8 mouse cellular contexts compared by ENCODE assay signal in the genomic region with DNA sequence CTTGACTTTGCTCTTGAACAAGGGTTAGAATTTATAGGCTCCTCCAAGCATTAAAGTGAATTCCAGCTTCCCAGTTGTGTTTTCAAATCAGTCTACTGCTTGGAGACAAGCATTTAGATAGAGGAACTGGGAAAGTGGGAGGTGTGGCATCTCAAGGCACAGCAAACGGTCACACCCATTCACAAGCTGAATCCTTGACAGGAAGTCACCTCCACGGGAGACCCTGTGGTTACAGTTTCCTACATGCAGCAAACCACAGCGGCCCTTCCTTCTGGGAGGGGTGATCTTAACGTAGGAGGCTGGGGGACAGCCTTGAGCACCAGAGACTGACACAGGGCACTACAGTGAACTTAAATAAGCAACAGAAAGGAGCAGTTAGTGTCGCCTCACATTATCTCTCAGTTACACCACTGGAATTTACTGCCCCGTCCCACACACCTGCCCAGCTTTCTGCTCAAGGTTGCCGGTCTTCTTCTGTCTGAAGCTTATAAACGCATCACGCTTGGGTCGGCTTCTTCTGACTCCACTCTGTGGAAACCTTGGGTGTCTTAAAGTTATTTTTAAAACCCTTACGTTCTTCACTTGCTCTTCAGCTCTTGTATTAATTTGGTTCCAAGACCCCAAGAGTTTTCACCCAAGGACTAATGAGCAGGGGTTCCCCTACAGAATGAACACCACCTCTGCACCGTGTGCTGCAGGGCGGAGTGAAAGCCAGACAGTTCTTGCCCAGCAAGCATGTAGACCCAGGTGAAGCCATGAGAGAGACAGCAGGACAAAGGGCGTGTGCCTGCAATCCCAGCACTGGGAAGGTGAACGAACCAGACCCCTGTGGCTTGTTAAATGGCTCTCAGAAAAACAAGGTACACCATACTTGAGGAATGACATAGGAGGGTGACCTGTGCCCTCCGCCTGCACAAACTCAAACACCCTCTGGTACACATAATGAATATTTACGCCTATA.
DNase-seq lines count a peak whose midpoint lies in the region; ATAC-seq and TF ChIP-seq lines count a peak whose summit lies in the region.

No protein-coding gene starts in this region.

- 54% methylated on average over 17 of the region's 17 CpGs for WGBS in heart, embryonic 16.5 days
- 40% methylated on average over 17 of the region's 17 CpGs for WGBS in intestine, embryonic 16.5 days

- ATAC-seq in heart, embryonic 16.5 days (replicated peaks; ENCODE audit: extremely low read depth, insufficient read depth, low FRiP score) = peak; percentile 11; the same call in 1 of the 2 replicates
- ATAC-seq in intestine, embryonic 16.5 days = peak; percentile 71
- ATAC-seq in monocyte, adult 5-6 weeks (replicated peaks; ENCODE audit: insufficient number of reproducible peaks, low FRiP score, low TSS enrichment, poor library complexity, severe bottlenecking) = peak; percentile 85

- no peaks in the 10 kb centered on the region; the same call in none of the 2 replicates for H3K36me3 ChIP-seq in heart, embryonic 16.5 days (ENCODE audit: control insufficient read depth, insufficient read depth)
- peaks cover 8% of the 10 kb centered on the region for H3K36me3 ChIP-seq in ES-Bruce4 (ENCODE audit: control insufficient read depth, insufficient read depth, low read length, poor library complexity, severe bottlenecking)
- peaks cover 6% of the 10 kb centered on the region; the same call in 1 of the 2 replicates for H3K36me3 ChIP-seq in intestine, embryonic 16.5 days (ENCODE audit: control insufficient read depth, insufficient read depth, low read length)

- no peaks in the 10 kb centered on the region for H3K27me3 ChIP-seq in heart, embryonic 16.5 days (ENCODE audit: control insufficient read depth, insufficient read depth, low read length)
- H3K27me3 ChIP-seq in ES-Bruce4 (ENCODE audit: control insufficient read depth, insufficient read depth, low read length, poor library complexity, severe bottlenecking) = no peaks in the 10 kb centered on the region
- H3K27me3 ChIP-seq in intestine, embryonic 16.5 days (replicated peaks; ENCODE audit: control insufficient read depth, insufficient read depth, low read length) = no peaks in the 10 kb centered on the region

- DNase-seq in heart, adult 8-10 months (ENCODE audit: low spot score) = no peak
- no peak for DNase-seq in cerebellum, postnatal 10 days
- no peak for DNase-seq in retina, embryonic 14.5 days (ENCODE audit: low spot score)
- no peak for DNase-seq in layer of hippocampus, adult 8-10 months (ENCODE audit: low spot score in 2 of 2)

- H3K4me2 ChIP-seq in heart, embryonic 16.5 days (ENCODE audit: low read depth, low read length) = peak overlapping the region; percentile 12; the same call in 1 of the 2 replicates
- H3K4me2 ChIP-seq in intestine, embryonic 16.5 days (ENCODE audit: low read depth, low read length) = peak overlapping the region; percentile 35

- peak; percentile 74; the same call in 1 of the 2 replicates for TF ChIP-seq EP300 in ES-Bruce4 (IDR thresholded peaks at IDR 0.05; ENCODE audit: insufficient read depth, low read depth, low read length)

- no peak for TF ChIP-seq CTCF in ES-Bruce4 (IDR thresholded peaks at IDR 0.05; ENCODE audit: low read depth, low read length)

- no peak overlapping the region for H3K27ac ChIP-seq in heart, embryonic 16.5 days (ENCODE audit: low read length)
- H3K27ac ChIP-seq in ES-Bruce4 (ENCODE audit: insufficient read depth, low read length) = peak overlapping the region; percentile 99
- H3K27ac ChIP-seq in intestine, embryonic 16.5 days (ENCODE audit: low read length) = peak overlapping the region; percentile 89

- H3K9me3 ChIP-seq in heart, embryonic 16.5 days (replicated peaks; ENCODE audit: control insufficient read depth, low read length) = peaks cover 3% of the 10 kb centered on the region; the same call in 1 of the 2 replicates
- H3K9me3 ChIP-seq in ES-Bruce4 (replicated peaks; ENCODE audit: control insufficient read depth, insufficient read depth, low read length, poor library complexity, severe bottlenecking) = peaks cover 25% of the 10 kb centered on the region
- H3K9me3 ChIP-seq in intestine, embryonic 16.5 days (ENCODE audit: control insufficient read depth, low read length) = no peaks in the 10 kb centered on the region

- no peak for TF ChIP-seq POLR2A in ES-Bruce4 (IDR thresholded peaks at IDR 0.05; ENCODE audit: insufficient read depth, low read length)

- no peak overlapping the region for H3K9ac ChIP-seq in heart, embryonic 16.5 days (ENCODE audit: low read length)
- H3K9ac ChIP-seq in ES-Bruce4 (ENCODE audit: low read depth, poor library complexity, severe bottlenecking) = 0 out of 2 replicates have a peak overlapping the region, but pooled peaks have one; percentile 34
- no peak overlapping the region; the same call in 1 of the 2 replicates for H3K9ac ChIP-seq in intestine, embryonic 16.5 days (ENCODE audit: low read depth, low read length)

- H3K4me3 ChIP-seq in heart, embryonic 16.5 days (ENCODE audit: low read length) = no peak overlapping the region
- no peak overlapping the region for H3K4me3 ChIP-seq in ES-Bruce4 (ENCODE audit: low read depth, low read length)
- peak overlapping the region; percentile 3; the same call in 1 of the 2 replicates for H3K4me3 ChIP-seq in intestine, embryonic 16.5 days (ENCODE audit: low read length)

- H3K4me1 ChIP-seq in heart, embryonic 16.5 days (ENCODE audit: control insufficient read depth, insufficient read depth, low read length) = peaks cover 18% of the 10 kb centered on the region
- peaks cover 4% of the 10 kb centered on the region for H3K4me1 ChIP-seq in ES-Bruce4 (ENCODE audit: control insufficient read depth, insufficient read depth, low read length)
- peaks cover 16% of the 10 kb centered on the region; the same call in 1 of the 2 replicates for H3K4me1 ChIP-seq in intestine, embryonic 16.5 days (ENCODE audit: control insufficient read depth, insufficient read depth, low read length)

Comparison
In these comparisons a context has a peak if more than half of its experiments do, and no peak if none do; other contexts are left out.
1. ATAC-seq: peak in every context shown above with its lines; median percentile 85 in monocyte, adult 5-6 weeks; 71 in intestine, embryonic 16.5 days; 11 in heart, embryonic 16.5 days.